27 mouse cellular contexts compared by ENCODE assay signal in genomic region chr6:136936361-136936760, GRCm38 (mm10). TPM values are rescaled to one million over a fixed set of nuclear protein-coding genes. Genes with fewer than 3 reads are reported as not detected.
A peak's percentile ranks its signal among the peaks of the same experiment; 100 is the strongest.
DNase-seq lines count a peak whose midpoint lies in the region; ATAC-seq and TF ChIP-seq lines count a peak whose summit lies in the region.
"Had no signal": no experiment of that assay in that cellular context is flagged by ENCODE, and none has a peak within 500 bp of the region (broad histone marks: within the 10 kb centered on the region; RNA-seq: fewer than 3 reads in every experiment).

No protein-coding gene starts in this region.

- H3K79me2 ChIP-seq in heart, adult 2 months (replicated peaks; ENCODE audit: control insufficient read depth, insufficient read depth, low read length), result no peaks in the 10 kb centered on the region

- TF ChIP-seq POLR2A in heart, adult 2 months (IDR thresholded peaks at IDR 0.05; ENCODE audit: insufficient read depth, low read depth, low read length), result no peak
- no peak for TF ChIP-seq POLR2A in thymus, adult 2 months (IDR thresholded peaks at IDR 0.05; ENCODE audit: control insufficient read depth, extremely low read depth, insufficient read depth, low read length, poor library complexity)

- no peak for ATAC-seq in hindbrain, embryonic 14.5 days (ENCODE audit: low FRiP score)
- ATAC-seq: forebrain, embryonic 14.5 days; forebrain, embryonic 16.5 days had no signal

- 80% methylated on average over 9 of the region's 9 CpGs for WGBS in heart, adult 2 months
- WGBS in thymus, adult 2 months, result 88% methylated on average over 9 of the region's 9 CpGs
- 87% methylated on average over 9 of the region's 9 CpGs for WGBS in hindbrain, embryonic 14.5 days

- intact Hi-C loops in heart, adult 2 months (cut with DNase I), result no loop called here

- TF ChIP-seq EP300 in heart, adult 2 months (IDR thresholded peaks at IDR 0.05; ENCODE audit: insufficient read depth, low read depth, low read length), result no peak

- peak overlapping the region; percentile 2; the same call in 1 of the 2 replicates for H3K27ac ChIP-seq in heart, adult 2 months
- 0 out of 2 replicates have a peak overlapping the region, but pooled peaks have one; percentile 15 for H3K27ac ChIP-seq in thymus, adult 2 months (ENCODE audit: control insufficient read depth, insufficient read depth, low read length)
- H3K27ac ChIP-seq in hindbrain, embryonic 14.5 days, result no peak overlapping the region
- H3K27ac ChIP-seq: embryonic facial prominence, embryonic 13.5 days; embryonic facial prominence, embryonic 15.5 days; forebrain, embryonic 10.5 days; forebrain, embryonic 12.5 days had no signal

- H3K4me1 ChIP-seq in heart, adult 2 months (ENCODE audit: control insufficient read depth, insufficient read depth, low read length), result peaks cover 8% of the 10 kb centered on the region
- peaks cover 44% of the 10 kb centered on the region for H3K4me1 ChIP-seq in thymus, adult 2 months (replicated peaks; ENCODE audit: control insufficient read depth, insufficient read depth, low read length)
- no peaks in the 10 kb centered on the region for H3K4me1 ChIP-seq in hindbrain, embryonic 14.5 days (replicated peaks; ENCODE audit: control insufficient read depth, insufficient read depth, low read length)
- H3K4me1 ChIP-seq: forebrain, embryonic 12.5 days had no signal

- H3K4me2 ChIP-seq in hindbrain, embryonic 14.5 days (replicated peaks), result no peak overlapping the region
- H3K4me2 ChIP-seq: embryonic facial prominence, embryonic 13.5 days; embryonic facial prominence, embryonic 15.5 days; forebrain, embryonic 12.5 days had no signal

- H3K9me3 ChIP-seq in hindbrain, embryonic 14.5 days (ENCODE audit: control insufficient read depth, low read length), result no peaks in the 10 kb centered on the region
- H3K9me3 ChIP-seq: embryonic facial prominence, embryonic 13.5 days; embryonic facial prominence, embryonic 15.5 days; forebrain, embryonic 10.5 days; forebrain, embryonic 12.5 days had no signal

- H3K9ac ChIP-seq in heart, adult 2 months (ENCODE audit: low read depth, low read length), result no peak overlapping the region
- no peak overlapping the region for H3K9ac ChIP-seq in hindbrain, embryonic 14.5 days
- H3K9ac ChIP-seq: embryonic facial prominence, embryonic 13.5 days; embryonic facial prominence, embryonic 15.5 days; forebrain, embryonic 12.5 days had no signal

- H3K36me3 ChIP-seq in heart, adult 2 months (ENCODE audit: control insufficient read depth, insufficient read depth, low read length), result peaks cover under 1% of the 10 kb centered on the region
- peaks cover 46% of the 10 kb centered on the region for H3K36me3 ChIP-seq in thymus, adult 2 months (ENCODE audit: control insufficient read depth, insufficient read depth, low read length)
- no peaks in the 10 kb centered on the region for H3K36me3 ChIP-seq in hindbrain, embryonic 14.5 days (replicated peaks; ENCODE audit: control insufficient read depth, insufficient read depth)
- H3K36me3 ChIP-seq: embryonic facial prominence, embryonic 13.5 days; embryonic facial prominence, embryonic 15.5 days; forebrain, embryonic 10.5 days; forebrain, embryonic 12.5 days had no signal

- TF ChIP-seq CTCF in heart, adult 2 months (IDR thresholded peaks at IDR 0.05), result no peak
- TF ChIP-seq CTCF in thymus, adult 2 months (IDR thresholded peaks at IDR 0.05; ENCODE audit: borderline replicate concordance, control insufficient read depth, extremely low read depth, insufficient read depth, low read length, poor library complexity), result no peak

- no peak for DNase-seq in heart, adult 2 months
- no peak for DNase-seq in heart, adult 8-10 months (ENCODE audit: low spot score)
- no peak for DNase-seq in thymus, adult 2 months
- DNase-seq in thymus, postnatal 4 days, result no peak
- no peak for DNase-seq in hindbrain, embryonic 14.5 days (ENCODE audit: low spot score)
- DNase-seq: adrenal gland, adult 2 months; adrenal gland, postnatal 10 days; adrenal gland, postnatal 25 days; cerebellum, adult 11 months; cerebellum, adult 18-20 months; cerebellum, adult 8-10 months; cerebellum, adult 9-11 months; cerebellum, postnatal 14 days; cerebellum, postnatal 36 days; embryo, embryonic 11 days had no signal

- no peaks in the 10 kb centered on the region for H3K27me3 ChIP-seq in heart, adult 2 months (ENCODE audit: control insufficient read depth, insufficient read depth, low read length)
- H3K27me3 ChIP-seq in thymus, adult 2 months (ENCODE audit: control insufficient read depth, insufficient read depth, low read length), result no peaks in the 10 kb centered on the region
- no peaks in the 10 kb centered on the region for H3K27me3 ChIP-seq in hindbrain, embryonic 14.5 days (ENCODE audit: control insufficient read depth, insufficient read depth, low read length)
- H3K27me3 ChIP-seq: embryonic facial prominence, embryonic 13.5 days; embryonic facial prominence, embryonic 15.5 days; forebrain, embryonic 12.5 days had no signal

- H3K4me3 ChIP-seq in heart, adult 2 months, result no peak overlapping the region
- H3K4me3 ChIP-seq in thymus, adult 2 months (ENCODE audit: control insufficient read depth, insufficient read depth, low read length), result no peak overlapping the region
- H3K4me3 ChIP-seq in hindbrain, embryonic 14.5 days (replicated peaks; ENCODE audit: low read length), result no peak overlapping the region
- H3K4me3 ChIP-seq: embryonic facial prominence, embryonic 13.5 days; embryonic facial prominence, embryonic 15.5 days; erythroblast, embryonic 14.5 days; forebrain, embryonic 10.5 days; forebrain, embryonic 12.5 days had no signal

RNA-seq across cellular contexts. Expression of gene Arhgdib, which starts 5.3 kb away (rescaled TPM):
- total RNA-seq in heart, adult 2 months (2021), result 10 to 100 TPM; 24.0 to 30.4 TPM
- polyA plus RNA-seq in heart, adult 2 months (2012; rRNA removed), result 41.7 and 57.6 TPM in 2 replicates
- 10 to 100 TPM; 19.6 to 27.6 (median 22.0) TPM for total RNA-seq in heart, adult 8-10 months (2022)
- polyA plus RNA-seq in thymus, adult 2 months (2012; rRNA removed), result 644 and 667 TPM in 2 replicates
- polyA plus RNA-seq in hindbrain, embryonic 14.5 days (2014; fragmentation: Nextera tagmentation; extraction: Ambion mirVana), result 14.7 and 17.9 TPM in 2 replicates

RNA-seq across cellular contexts. Expression of gene Pde6h, which starts 12.7 kb away (rescaled TPM):
- under 1 TPM in 1 of 2 experiments, not detected in 1; 0.30 TPM for total RNA-seq in heart, adult 2 months (2021)
- 0.04 and 0.26 TPM in 2 replicates for polyA plus RNA-seq in heart, adult 2 months (2012; rRNA removed)
- total RNA-seq in heart, adult 8-10 months (2022), result under 1 TPM in 1 of 4 experiments, not detected in 3; 0.81 TPM
- polyA plus RNA-seq in thymus, adult 2 months (2012; rRNA removed), result 0.01 TPM in 1 of 2 replicates, not detected in the other
- polyA plus RNA-seq in hindbrain, embryonic 14.5 days (2014; fragmentation: Nextera tagmentation; extraction: Ambion mirVana), result 0.03 and 0.48 TPM in 2 replicates
- total RNA-seq: adrenal gland, postnatal 4 days; common myeloid progenitor, adult 5-6 weeks; MEL had no signal
- polyA plus RNA-seq: adrenal gland, adult 2 months; embryonic facial prominence, embryonic 11.5 days; embryonic facial prominence, embryonic 13.5 days; embryonic facial prominence, embryonic 15.5 days; erythroblast, embryonic 14.5 days; forebrain, embryonic 10.5 days; forebrain, embryonic 12.5 days; forebrain, embryonic 14.5 days; forebrain, embryonic 16.5 days had no signal

RNA-seq across cellular contexts. Expression of gene Erp27, which starts 14.4 kb away (rescaled TPM):
- not detected for total RNA-seq in heart, adult 2 months (2021)
- 0.29 and 0.51 TPM in 2 replicates for polyA plus RNA-seq in heart, adult 2 months (2012; rRNA removed)
- under 1 TPM in 2 of 4 experiments, not detected in 2; 0.44 to 0.57 TPM for total RNA-seq in heart, adult 8-10 months (2022)
- polyA plus RNA-seq in thymus, adult 2 months (2012; rRNA removed), result 1.8 and 2.4 TPM in 2 replicates
- polyA plus RNA-seq in hindbrain, embryonic 14.5 days (2014; fragmentation: Nextera tagmentation; extraction: Ambion mirVana), result not detected in 2 replicates
- total RNA-seq: adrenal gland, adult 2 months; adrenal gland, postnatal 25 days; ES-E14; MEL had no signal
- polyA plus RNA-seq: adrenal gland, adult 2 months; embryonic facial prominence, embryonic 11.5 days; erythroblast, embryonic 14.5 days; forebrain, embryonic 10.5 days; forebrain, embryonic 12.5 days had no signal

Comparison
In these comparisons a context has a peak if more than half of its experiments do, and no peak if none do; other contexts are left out.
1. RNA of gene Arhgdib, which starts 5.3 kb away (polyA plus RNA-seq): 644 to 667 TPM in thymus, adult 2 months; 41.7 to 57.6 TPM in heart, adult 2 months and 14.7 to 17.9 TPM in hindbrain, embryonic 14.5 days; every median in the first group is over 10 times any median in the second.